Mouse (Mus musculus): ENCODE results near the gene Psrc1. TPM values are rescaled to one million over a fixed set of nuclear protein-coding genes. Genes with fewer than 3 reads are reported as not detected.

Gene Psrc1
- polyA plus RNA-seq, 1 experiment from 2014 or later, result 35.7 TPM

GRCm38 (mm10) chr3:108411754-108412121, 28.1 kb downstream of the Psrc1 start:
- WGBS, result 45% methylated on average over 8 of the region's 8 CpGs
- peaks cover 63% of the 10 kb centered on the region for H3K36me3 ChIP-seq

GRCm38 (mm10) chr3:108413634-108414360, 30.2 kb downstream of the Psrc1 start:
- peak overlapping the region; percentile 98; the same call in 1 of the 2 replicates for H3K9ac ChIP-seq
- peak overlapping the region; percentile 92 for H3K4me3 ChIP-seq
- peaks cover 8% of the 10 kb centered on the region for H3K9me3 ChIP-seq
- peaks cover 43% of the 10 kb centered on the region for H3K36me3 ChIP-seq
- no peaks in the 10 kb centered on the region for H3K27me3 ChIP-seq (replicated peaks)
- peaks cover 56% of the 10 kb centered on the region for H3K4me1 ChIP-seq
- 97% methylated on average over 35 of the region's 35 CpGs for WGBS
- peak overlapping the region; percentile 85 for H3K4me2 ChIP-seq (replicated peaks)
- H3K27ac ChIP-seq, result no peak overlapping the region
- no peak for ATAC-seq (ENCODE audit: low FRiP score, low read depth)

More at GRCm38 (mm10) chr3:108411754-108412121, 28.1 kb downstream of the Psrc1 start:
- Histone ChIP-seq H3K9me3 (peaks cover 8% of the 10 kb centered on the region), H3K4me3 (peak overlapping the region; percentile 44), H3K4me1 (peaks cover 71% of the 10 kb centered on the region), H3K4me2 (replicated peaks) (peak overlapping the region; percentile 92), H3K9ac (peak overlapping the region; percentile 81), H3K27me3 (replicated peaks) (no peaks in the 10 kb centered on the region), H3K27ac (peak overlapping the region; percentile 78)
- peak; percentile 53 for ATAC-seq (ENCODE audit: low FRiP score, low read depth)

GRCm38 (mm10) chr3:108414857-108415830, 31.5 kb downstream of the Psrc1 start, which contains the start of gene Celsr2:
Gene Celsr2, minus strand, starts transcription at chr3:108415552.
- peak within 1 kb of the TSS; percentile 85 for H3K4me2 ChIP-seq (replicated peaks)
- peaks cover 42% of the 10 kb centered on the region for H3K4me1 ChIP-seq
- H3K4me3 ChIP-seq, result peak within 1 kb of the TSS; percentile 92
- WGBS, result 4% methylated on average over 67 of the region's 67 CpGs
- H3K9me3 ChIP-seq, result peaks cover 8% of the 10 kb centered on the region
- H3K9ac ChIP-seq, result peak within 1 kb of the TSS; percentile 98
- H3K27me3 ChIP-seq (replicated peaks), result no peaks in the 10 kb centered on the region
- peak; percentile 10; the same call in 1 of the 2 replicates for ATAC-seq (ENCODE audit: low FRiP score, low read depth)
- peaks cover 32% of the 10 kb centered on the region for H3K36me3 ChIP-seq
- H3K27ac ChIP-seq, result peak within 1 kb of the TSS; percentile 75

- H3K36me3 ChIP-seq, result peaks cover 32% of the 10 kb centered on the region
- peak overlapping the region; percentile 98 for H3K9ac ChIP-seq
- H3K27ac ChIP-seq, result peak overlapping the region; percentile 75
- peaks cover 8% of the 10 kb centered on the region for H3K9me3 ChIP-seq
- WGBS, result under 1% methylated on average over 48 of the region's 48 CpGs
- peak; percentile 75 for ATAC-seq (ENCODE audit: low FRiP score, low read depth)
- peak overlapping the region; percentile 85 for H3K4me2 ChIP-seq (replicated peaks)
- H3K4me1 ChIP-seq, result peaks cover 36% of the 10 kb centered on the region
- no peaks in the 10 kb centered on the region for H3K27me3 ChIP-seq (replicated peaks)
- H3K4me3 ChIP-seq, result peak overlapping the region; percentile 92
These were observed 32.2 kb downstream of the Psrc1 start for GRCm38 (mm10) chr3:108415831-108416223.

- no peak overlapping the region for H3K4me3 ChIP-seq
- H3K27ac ChIP-seq, result no peak overlapping the region
- H3K36me3 ChIP-seq, result peaks cover 24% of the 10 kb centered on the region
- H3K4me1 ChIP-seq, result peaks cover 46% of the 10 kb centered on the region
- no peaks in the 10 kb centered on the region for H3K27me3 ChIP-seq (replicated peaks)
- peak overlapping the region; percentile 42; the same call in 1 of the 2 replicates for H3K9ac ChIP-seq
- H3K4me2 ChIP-seq (replicated peaks), result peak overlapping the region; percentile 52
- WGBS, result 46% methylated on average over 6 of the region's 6 CpGs
- no peak for ATAC-seq (ENCODE audit: low FRiP score, low read depth)
- no peaks in the 10 kb centered on the region for H3K9me3 ChIP-seq
These were observed 39.4 kb downstream of the Psrc1 start for GRCm38 (mm10) chr3:108423006-108423405.

- peak overlapping the region; percentile 33; the same call in 1 of the 2 replicates for H3K27ac ChIP-seq
- H3K4me2 ChIP-seq (replicated peaks), result peak overlapping the region; percentile 52
- H3K36me3 ChIP-seq, result peaks cover 35% of the 10 kb centered on the region
- 19% methylated on average over 11 of the region's 11 CpGs for WGBS
- H3K4me1 ChIP-seq, result peaks cover 46% of the 10 kb centered on the region
- no peaks in the 10 kb centered on the region for H3K9me3 ChIP-seq
- H3K4me3 ChIP-seq, result no peak overlapping the region
- H3K27me3 ChIP-seq (replicated peaks), result no peaks in the 10 kb centered on the region
- ATAC-seq (ENCODE audit: low FRiP score, low read depth), result peak; percentile 66
- peak overlapping the region; percentile 42 for H3K9ac ChIP-seq
These were observed 40.5 kb downstream of the Psrc1 start for GRCm38 (mm10) chr3:108423844-108424801.

GRCm38 (mm10) chr3:108424944-108425623, 41.4 kb downstream of the Psrc1 start:
- Histone ChIP-seq H3K9me3 (no peaks in the 10 kb centered on the region), H3K4me2 (replicated peaks) (0 out of 2 replicates have a peak overlapping the region, but pooled peaks have one; percentile 20), H3K4me1 (peaks cover 46% of the 10 kb centered on the region), H3K36me3 (peaks cover 44% of the 10 kb centered on the region), H3K27ac (peak overlapping the region; percentile 66), H3K9ac (peak overlapping the region; percentile 29; the same call in 1 of the 2 replicates), H3K4me3 (no peak overlapping the region), H3K27me3 (replicated peaks) (no peaks in the 10 kb centered on the region)
- peak; percentile 45; the same call in 1 of the 2 replicates for ATAC-seq (ENCODE audit: low FRiP score, low read depth)
- WGBS, result 43% methylated on average over 7 of the region's 7 CpGs

GRCm38 (mm10) chr3:108425624-108426018, 42.0 kb downstream of the Psrc1 start:
- peaks cover 46% of the 10 kb centered on the region for H3K4me1 ChIP-seq
- ATAC-seq (ENCODE audit: low FRiP score, low read depth), result 0 out of 2 replicates have a peak, but pooled peaks have one; percentile 11
- H3K4me3 ChIP-seq, result no peak overlapping the region
- H3K27me3 ChIP-seq (replicated peaks), result no peaks in the 10 kb centered on the region
- WGBS, result 71% methylated on average over 6 of the region's 6 CpGs
- H3K27ac ChIP-seq, result peak overlapping the region; percentile 66
- peaks cover 47% of the 10 kb centered on the region for H3K36me3 ChIP-seq
- H3K4me2 ChIP-seq (replicated peaks), result peak overlapping the region; percentile 20; the same call in 1 of the 2 replicates
- peak overlapping the region; percentile 29; the same call in 1 of the 2 replicates for H3K9ac ChIP-seq
- H3K9me3 ChIP-seq, result no peaks in the 10 kb centered on the region

- H3K4me1 ChIP-seq, result peaks cover 48% of the 10 kb centered on the region
- H3K36me3 ChIP-seq, result peaks cover 59% of the 10 kb centered on the region
- H3K9me3 ChIP-seq, result no peaks in the 10 kb centered on the region
- WGBS, result 39% methylated on average over 13 of the region's 13 CpGs
- ATAC-seq (ENCODE audit: low FRiP score, low read depth), result peak; percentile 38; the same call in 1 of the 2 replicates
- peak overlapping the region; percentile 18; the same call in 1 of the 2 replicates for H3K4me2 ChIP-seq (replicated peaks)
- peak overlapping the region; percentile 89 for H3K27ac ChIP-seq
- no peak overlapping the region for H3K4me3 ChIP-seq
- no peak overlapping the region for H3K9ac ChIP-seq
- H3K27me3 ChIP-seq (replicated peaks), result no peaks in the 10 kb centered on the region
These were observed 49.0 kb downstream of the Psrc1 start for GRCm38 (mm10) chr3:108432542-108433187.

- peak overlapping the region; percentile 30; the same call in 1 of the 2 replicates for H3K9ac ChIP-seq
- peak overlapping the region; percentile 89 for H3K27ac ChIP-seq
- H3K27me3 ChIP-seq (replicated peaks), result no peaks in the 10 kb centered on the region
- peak; percentile 94 for ATAC-seq (ENCODE audit: low FRiP score, low read depth)
- H3K36me3 ChIP-seq, result peaks cover 53% of the 10 kb centered on the region
- H3K9me3 ChIP-seq, result no peaks in the 10 kb centered on the region
- H3K4me3 ChIP-seq, result no peak overlapping the region
- H3K4me1 ChIP-seq, result peaks cover 48% of the 10 kb centered on the region
- peak overlapping the region; percentile 30 for H3K4me2 ChIP-seq (replicated peaks)
- WGBS, result 9% methylated on average over 18 of the region's 18 CpGs
These were observed 49.7 kb downstream of the Psrc1 start for GRCm38 (mm10) chr3:108433188-108433880.

All from neural tube, embryonic 12.5 days (tissue).